Mouse (Mus musculus) heart, embryonic 11.5 days (tissue): ENCODE measurements around the gene Bcl2l11. TPM values are rescaled to one million over a fixed set of nuclear protein-coding genes. Genes with fewer than 3 reads are reported as not detected.

Experiments
- ATAC-seq: fragments of 200-750 bp; cut with Nextera tagmentation; replicated peaks from 2 replicates; pipeline ENCODE4 v1.8.0; 2017; ENCODE audit warnings: moderate library complexity; ENCODE audit not compliant: insufficient number of reproducible peaks, low FRiP score, low TSS enrichment
- H3K27ac ChIP-seq: fragments of 300-500 bp; sonication (generic); 2 replicates; pipeline ENCODE4 v1.5.1; 2014; ENCODE audit warnings: mild to moderate bottlenecking, low read depth, low read length
- H3K27me3 ChIP-seq: fragments of 300-500 bp; sonication (generic); 2 replicates; pipeline ENCODE4 v1.6.1; 2014; ENCODE audit warnings: mild to moderate bottlenecking, low read length, mixed read lengths; ENCODE audit not compliant: control insufficient read depth, insufficient read depth
- H3K36me3 ChIP-seq: fragments of 300-500 bp; sonication (generic); 2 replicates; pipeline ENCODE4 v1.6.1; 2014; ENCODE audit warnings: mild to moderate bottlenecking, low read length, moderate library complexity, mixed read lengths; ENCODE audit not compliant: control insufficient read depth, insufficient read depth
- H3K4me1 ChIP-seq: fragments of 300-500 bp; sonication (generic); 2 replicates; pipeline ENCODE4 v1.6.1; 2014; ENCODE audit warnings: low read length; ENCODE audit not compliant: control insufficient read depth, insufficient read depth
- H3K4me2 ChIP-seq: fragments of 300-500 bp; sonication (generic); 2 replicates; pipeline ENCODE4 v1.6.1; 2014; ENCODE audit warnings: mild to moderate bottlenecking, moderate library complexity
- H3K4me3 ChIP-seq: fragments of 300-500 bp; sonication (generic); 2 replicates; pipeline ENCODE4 v1.5.1; 2014; ENCODE audit warnings: low read depth, low read length
- H3K9ac ChIP-seq: fragments of 300-500 bp; sonication (generic); 2 replicates; pipeline ENCODE4 v1.6.1; 2014; ENCODE audit warnings: mild to moderate bottlenecking, low read depth, low read length, moderate library complexity
- H3K9me3 ChIP-seq: fragments of 300-500 bp; sonication (generic); replicated peaks from 2 replicates; pipeline ENCODE4 v1.6.1; 2016; ENCODE audit warnings: low read length; ENCODE audit not compliant: control insufficient read depth
- WGBS: fragments of 180-500 bp; shearing (Covaris S2); extraction: QIAGEN DNeasy Blood & Tissue Kit; methylation state at CpG from one replicate; pipeline ENCODE4 v1.1.7; 2014; ENCODE audit not compliant: insufficient replicate concordance; 5-methylcytosine and 5-hydroxymethylcytosine counted together
- polyA plus RNA-seq: library from polyadenylated mRNA; unstranded; fragments of >200 nt; fragmentation: Nextera tagmentation; extraction: Ambion mirVana; gene quantifications from 2 replicates; pipeline ENCODE4 v1.2.1, GENCODE M21; 2014

The Bcl2l11 gene
- polyA plus RNA-seq, 1 experiment from 2014 or later, result 11.3 TPM

GRCm38 (mm10) chr2:128128532-128128931 is 2.7 kb downstream of the Bcl2l11 start:
- Histone ChIP-seq H3K27me3 (peaks cover 10% of the 10 kb centered on the region), H3K4me2 (peak overlapping the region; percentile 99), H3K27ac (no peak overlapping the region), H3K4me1 (peaks cover 13% of the 10 kb centered on the region), H3K4me3 (peak overlapping the region; percentile 57), H3K9ac (peak overlapping the region; percentile 62), H3K9me3 (no peaks in the 10 kb centered on the region), H3K36me3 (peaks cover 9% of the 10 kb centered on the region; the same call in 1 of the 2 replicates)
- WGBS, result 27% methylated on average over 10 of the region's 10 CpGs
- no peak for ATAC-seq

GRCm38 (mm10) chr2:128131503-128131902 is 5.7 kb downstream of the Bcl2l11 start:
- Histone ChIP-seq H3K9ac (no peak overlapping the region), H3K36me3 (peaks cover 19% of the 10 kb centered on the region; the same call in 1 of the 2 replicates), H3K27ac (no peak overlapping the region), H3K4me1 (peaks cover 5% of the 10 kb centered on the region), H3K27me3 (no peaks in the 10 kb centered on the region), H3K4me3 (no peak overlapping the region), H3K9me3 (no peaks in the 10 kb centered on the region), H3K4me2 (no peak overlapping the region)
- no peak for ATAC-seq
- 91% methylated on average over 11 of the region's 11 CpGs for WGBS

- Histone ChIP-seq H3K9ac (no peak overlapping the region), H3K9me3 (no peaks in the 10 kb centered on the region), H3K36me3 (peaks cover 19% of the 10 kb centered on the region; the same call in 1 of the 2 replicates), H3K4me1 (peaks cover 5% of the 10 kb centered on the region), H3K4me2 (no peak overlapping the region), H3K27me3 (no peaks in the 10 kb centered on the region), H3K4me3 (no peak overlapping the region), H3K27ac (no peak overlapping the region)
- 68% methylated on average over 5 of the region's 5 CpGs for WGBS
- ATAC-seq, result no peak
Measured at GRCm38 (mm10) chr2:128132635-128133034, 6.8 kb downstream of the Bcl2l11 start.

GRCm38 (mm10) chr2:128133865-128134264 is 8.0 kb downstream of the Bcl2l11 start:
- H3K4me1 ChIP-seq, result peaks cover 3% of the 10 kb centered on the region
- H3K4me2 ChIP-seq, result no peak overlapping the region
- no peak overlapping the region for H3K27ac ChIP-seq
- no peak overlapping the region for H3K9ac ChIP-seq
- no peak overlapping the region for H3K4me3 ChIP-seq
- no peak for ATAC-seq
- no peaks in the 10 kb centered on the region for H3K27me3 ChIP-seq
- peaks cover 19% of the 10 kb centered on the region; the same call in 1 of the 2 replicates for H3K36me3 ChIP-seq
- H3K9me3 ChIP-seq, result no peaks in the 10 kb centered on the region

- Histone ChIP-seq H3K9me3 (no peaks in the 10 kb centered on the region), H3K4me3 (no peak overlapping the region), H3K4me1 (peaks cover 2% of the 10 kb centered on the region; the same call in 1 of the 2 replicates), H3K36me3 (peaks cover 16% of the 10 kb centered on the region; the same call in 1 of the 2 replicates), H3K4me2 (no peak overlapping the region), H3K27ac (no peak overlapping the region), H3K27me3 (no peaks in the 10 kb centered on the region), H3K9ac (no peak overlapping the region)
- no peak for ATAC-seq
- 74% methylated on average over 5 of the region's 5 CpGs for WGBS
Measured at GRCm38 (mm10) chr2:128134474-128134873, 8.6 kb downstream of the Bcl2l11 start.

- Histone ChIP-seq H3K27me3 (no peaks in the 10 kb centered on the region), H3K4me3 (no peak overlapping the region), H3K27ac (no peak overlapping the region), H3K9me3 (no peaks in the 10 kb centered on the region), H3K4me2 (no peak overlapping the region), H3K4me1 (peaks cover 2% of the 10 kb centered on the region; the same call in 1 of the 2 replicates), H3K36me3 (peaks cover 16% of the 10 kb centered on the region; the same call in 1 of the 2 replicates), H3K9ac (no peak overlapping the region)
- WGBS, result 81% methylated on average over 8 of the region's 8 CpGs
- ATAC-seq, result no peak
Measured at GRCm38 (mm10) chr2:128134948-128135347, 9.1 kb downstream of the Bcl2l11 start.

- peaks cover 7% of the 10 kb centered on the region for H3K4me1 ChIP-seq
- no peak overlapping the region for H3K4me3 ChIP-seq
- H3K9me3 ChIP-seq, result no peaks in the 10 kb centered on the region
- H3K27me3 ChIP-seq, result no peaks in the 10 kb centered on the region
- WGBS, result 84% methylated on average over 16 of the region's 16 CpGs
- H3K36me3 ChIP-seq, result peaks cover 12% of the 10 kb centered on the region; the same call in 1 of the 2 replicates
- no peak overlapping the region for H3K27ac ChIP-seq
- ATAC-seq, result no peak
- no peak overlapping the region for H3K4me2 ChIP-seq
- H3K9ac ChIP-seq, result no peak overlapping the region
Measured at GRCm38 (mm10) chr2:128136769-128137433, 11.1 kb downstream of the Bcl2l11 start.

GRCm38 (mm10) chr2:128137480-128138276 is 11.8 kb downstream of the Bcl2l11 start:
- Histone ChIP-seq H3K4me3 (no peak overlapping the region), H3K9me3 (no peaks in the 10 kb centered on the region), H3K9ac (no peak overlapping the region), H3K4me1 (peaks cover 7% of the 10 kb centered on the region), H3K36me3 (peaks cover 12% of the 10 kb centered on the region; the same call in 1 of the 2 replicates), H3K27ac (no peak overlapping the region), H3K27me3 (no peaks in the 10 kb centered on the region), H3K4me2 (no peak overlapping the region)
- no peak for ATAC-seq
- 81% methylated on average over 22 of the region's 22 CpGs for WGBS
